Mouse (Mus musculus) 416B (cell line): ENCODE data around the gene Fam90a1b.
"Not testable (repeated sequence)": the region's sequence is repeated elsewhere in the genome, so short reads cannot be mapped to it uniquely, and the experiment has no call there.

Source experiments
- DNase-seq: peaks from one replicate; pipeline ENCODE4 v3.0.0; 2011; ENCODE audit warnings: low read depth

Gene Fam90a1b

DNA sequence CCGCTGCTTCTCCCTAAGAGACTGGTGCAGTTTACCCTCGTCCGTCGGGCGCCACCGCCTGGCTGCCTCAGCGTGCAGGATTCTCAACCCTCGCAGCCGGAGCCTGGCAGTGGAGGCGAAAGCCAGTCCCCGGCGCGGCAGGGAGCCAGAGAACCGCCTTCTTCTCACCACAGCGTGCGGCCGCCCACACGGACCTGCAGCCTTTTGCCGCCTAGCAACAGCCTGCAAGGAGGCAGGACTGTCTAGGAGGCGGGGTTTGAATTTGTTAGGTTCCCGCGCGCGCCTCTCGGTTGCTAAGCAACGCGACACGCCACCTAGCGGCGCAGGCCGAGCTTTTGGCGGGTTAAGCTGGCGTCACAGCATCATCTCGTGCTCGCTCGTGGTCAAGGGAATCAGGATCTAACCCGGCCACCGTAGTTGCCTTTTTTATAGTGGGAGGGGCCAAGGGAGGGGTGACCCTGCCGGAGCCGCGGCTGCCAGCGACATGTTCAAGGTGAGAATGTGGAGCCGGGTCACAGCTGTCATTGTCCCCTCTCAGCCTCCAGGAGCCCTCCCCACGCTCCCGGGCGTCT, at the start of gene Fam90a1b, which contains the start of gene Apoo:
Fam90a1b (minus strand) TSS at position 108 of the 572 bp plus-strand sequence.
Apoo (plus strand) TSS at position 448 of the 572 bp plus-strand sequence.
- DNase-seq: peak; percentile 98

DNA sequence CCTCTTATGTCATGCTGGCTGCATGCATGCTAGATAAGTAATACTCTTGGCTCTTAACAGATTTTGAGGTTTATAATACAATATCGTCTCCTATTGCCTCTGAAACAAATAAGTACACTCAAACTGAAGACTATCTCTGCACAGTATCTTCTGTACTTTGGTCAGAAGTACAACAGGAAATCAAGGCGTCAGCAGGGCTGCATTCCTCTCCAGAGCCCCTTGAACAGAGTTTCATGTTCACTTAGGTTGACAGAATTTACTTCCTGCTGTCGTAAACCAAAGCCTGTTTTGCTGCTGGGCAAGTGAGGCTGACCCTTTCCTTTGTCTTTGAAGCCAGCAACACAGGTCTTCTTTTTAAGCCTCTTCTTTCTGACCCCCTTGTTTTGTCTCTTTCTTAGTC, 42.4 kb upstream of the Fam90a1b start:
- peak; percentile 23 for DNase-seq

GRCm38 (mm10) chrX:94378734-94379133, 12.2 kb upstream of the Fam90a1b start:
- no peak for DNase-seq

- DNase-seq: peak; percentile 55
Observed at GRCm38 (mm10) chrX:94367248-94367647, 671 bp upstream of the Fam90a1b start.

GRCm38 (mm10) chrX:94366029-94366428, 548 bp downstream of the Fam90a1b start:
- DNase-seq: no peak

DNA sequence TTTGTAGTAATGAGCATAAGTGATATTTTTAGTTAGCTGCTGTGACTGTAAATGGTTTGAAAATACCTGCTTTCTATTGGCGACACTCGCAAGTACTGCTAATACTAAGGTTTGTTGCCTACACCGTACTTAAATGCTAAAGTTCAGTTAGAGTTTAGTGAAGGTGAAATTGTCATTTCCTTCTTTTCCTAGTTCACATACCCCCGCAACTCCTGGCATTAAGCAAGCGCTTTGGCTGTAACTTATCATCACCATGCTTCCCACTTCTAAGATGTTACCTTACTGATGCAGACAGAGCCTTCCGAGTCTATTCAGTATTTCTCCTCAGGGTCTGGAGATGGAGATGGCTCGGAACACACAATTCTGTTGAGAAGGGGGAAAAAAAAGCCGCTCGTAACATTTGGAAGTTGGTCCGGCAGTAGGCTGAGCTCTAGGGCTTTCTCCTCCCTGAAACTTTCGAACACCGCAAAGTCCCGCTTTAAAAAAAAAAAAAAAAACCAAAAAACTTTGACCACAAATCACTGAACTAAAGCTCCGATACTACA, 1.1 kb downstream of the Fam90a1b start:
- no peak for DNase-seq

- not testable (repeated sequence) for DNase-seq
Observed at GRCm38 (mm10) chrX:94343638-94344037, 22.9 kb downstream of the Fam90a1b start.

DNA sequence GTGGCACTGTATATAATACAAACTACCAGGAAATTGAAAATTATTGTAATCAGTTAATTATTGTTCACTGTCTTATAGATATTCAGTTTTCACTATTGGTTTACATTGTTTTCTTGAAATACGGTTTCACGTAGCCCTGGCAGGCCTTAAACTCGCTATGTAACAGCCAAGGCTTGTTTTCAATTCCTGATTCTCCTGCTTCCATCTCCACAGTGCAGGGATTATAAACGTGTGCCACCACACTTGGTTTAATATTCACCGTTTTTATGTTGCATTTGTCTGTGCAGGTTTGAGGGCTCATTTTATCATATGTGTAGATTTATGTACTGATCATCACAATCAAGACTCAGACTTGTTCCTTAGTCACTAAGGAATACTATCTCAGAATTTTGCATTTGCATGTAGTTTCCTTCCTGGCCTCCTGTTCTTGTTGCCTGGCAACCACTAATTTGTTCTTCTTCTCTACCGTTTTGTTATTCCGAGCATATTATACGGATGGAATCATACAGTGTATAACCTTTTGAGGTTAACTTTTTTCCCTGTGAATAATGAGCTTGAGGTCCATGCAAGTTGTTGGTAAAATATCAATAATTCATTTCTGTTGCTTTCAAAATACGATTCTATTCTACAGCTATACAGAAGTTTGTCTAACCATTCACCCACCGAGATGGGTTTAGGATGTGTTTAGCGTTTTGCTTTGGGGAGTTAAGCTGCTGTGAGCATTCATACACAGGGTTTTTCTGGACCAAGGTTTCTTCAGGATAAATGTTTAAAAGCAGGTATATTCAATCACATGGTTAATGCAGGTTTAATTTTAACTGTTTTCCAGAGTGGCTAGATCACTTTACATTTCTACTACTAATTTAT, 45.3 kb downstream of the Fam90a1b start:
- no peak for DNase-seq
